Mouse (Mus musculus) left cerebral cortex, postnatal 10 days (tissue): ENCODE data around the gene Cdk12. TPM values are rescaled to one million over a fixed set of nuclear protein-coding genes. Genes with fewer than 3 reads are reported as not detected.

Experiments
- DNase-seq, 2 experiments: peaks; one replicate each; pipeline ENCODE4 v3.0.0; 2021 to 2022; ENCODE audit warnings: low spot score in 2 of 2, mixed read lengths in 1 of 2; ENCODE audit errors: extremely low spot score in 1 of 2
- intact Hi-C: fragments of 180-260 bp; cut with DNase I; formaldehyde crosslinking; loops from one replicate; pipeline ENCODE4 v1.15.1; 2025
- microRNA-seq: library from miRNA; unstranded; fragments of <30 nt; microRNA quantifications from one replicate; pipeline ENCODE4 v1.2.0, GENCODE M21; 2022
- total RNA-seq, 2 experiments: library from RNA; stranded (reverse); gene quantifications; 2 replicates each; pipeline ENCODE4 v1.2.3; 2021

The Cdk12 gene
- total RNA-seq, 2 experiments from 2014 or later: 34.4 to 35.4 TPM

- no peak for DNase-seq
- intact Hi-C loops: no loop called here
Measured at GRCm38 (mm10) chr11:98325821-98326218, 123.0 kb downstream of the Cdk12 start.

GRCm38 (mm10) chr11:98326741-98327135 is 123.9 kb downstream of the Cdk12 start:
- intact Hi-C loops: no loop called here
- DNase-seq: no peak

DNA sequence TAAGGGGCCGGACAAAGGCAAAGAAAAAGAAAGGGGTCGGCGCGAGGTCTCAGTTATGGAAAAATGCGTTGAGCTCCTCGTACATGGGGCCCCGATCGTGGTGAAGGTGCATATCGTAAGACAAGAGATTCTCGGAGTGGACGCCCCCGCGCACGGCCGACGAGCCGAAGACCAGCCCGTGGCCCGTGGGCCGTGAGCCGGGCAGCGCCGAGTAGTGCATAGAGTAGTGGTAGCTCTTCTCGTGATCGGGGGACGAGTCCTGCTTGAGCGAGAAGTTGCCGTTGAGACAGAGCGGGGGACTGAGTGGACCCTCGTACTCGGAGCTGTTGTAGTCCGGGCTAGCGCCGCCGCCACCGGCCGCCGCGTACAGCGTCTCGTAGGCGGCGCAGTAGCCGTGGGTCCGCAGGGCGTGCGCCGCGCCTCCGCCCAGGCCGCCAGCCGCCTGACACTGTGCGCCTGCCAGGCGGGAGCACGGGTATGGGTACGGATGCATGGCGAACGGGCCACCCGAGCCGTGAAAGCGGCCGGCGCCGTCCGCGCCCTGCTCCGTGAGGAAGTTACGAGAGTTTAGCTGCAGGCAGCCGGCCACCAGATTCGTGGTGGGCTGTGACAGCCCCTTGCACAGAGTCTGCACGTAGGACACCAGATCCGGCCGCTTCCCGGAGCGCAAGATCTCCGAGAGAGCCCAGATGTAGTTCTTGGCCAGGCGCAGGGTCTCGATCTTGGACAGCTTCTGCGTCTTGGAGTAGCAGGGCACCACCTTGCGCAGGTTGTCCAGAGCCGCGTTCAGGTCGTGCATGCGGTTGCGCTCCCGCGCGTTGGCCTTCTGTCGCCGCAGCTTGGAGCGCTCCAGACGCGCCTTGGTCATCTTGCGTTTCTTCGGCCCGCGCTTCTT is 124.5 kb downstream of the Cdk12 start:
- intact Hi-C loops: no loop called here
- DNase-seq: no peak

GRCm38 (mm10) chr11:98328031-98328370 is 125.1 kb downstream of the Cdk12 start:
- DNase-seq: no peak

More at GRCm38 (mm10) chr11:98328031-98328370, 125.1 kb downstream of the Cdk12 start:
- intact Hi-C loops: no loop called here

Small RNA genes within 50 kb of the gene (microRNA-seq; reads per million reads assigned to microRNA genes)
- not detected for gene Gm27399
- not detected for gene Mir5119

Other genes starting within 250 kb of the Cdk12 start
- 1 to 10 TPM; 5.9 to 8.3 TPM for gene Plxdc1, start 216.6 kb upstream of the Cdk12 start, total RNA-seq
- gene Arl5c, start 206.9 kb upstream of the Cdk12 start, total RNA-seq: 1 to 10 TPM; 2.6 to 3.7 TPM
- 100 to 1,000 TPM; 118 to 121 TPM for gene Cacnb1, start 180.0 kb upstream of the Cdk12 start, total RNA-seq
- gene Rpl19, start 176.3 kb upstream of the Cdk12 start, total RNA-seq: 100 to 1,000 TPM; 571 to 605 TPM
- 10 to 100 TPM; 15.3 to 17.7 TPM for gene Stac2, start 149.6 kb upstream of the Cdk12 start, total RNA-seq
- 10 to 100 TPM; 29.7 to 34.5 TPM for gene Fbxl20, start 52.7 kb upstream of the Cdk12 start, total RNA-seq
- gene Med1, start 9.8 kb upstream of the Cdk12 start, total RNA-seq: 10 to 100 TPM; 45.9 to 48.9 TPM
- 10 to 100 TPM; 63.4 to 67.0 TPM for gene Neurod2, start 126.6 kb downstream of the Cdk12 start, total RNA-seq
- 100 to 1,000 TPM in 1 of 2 experiments, 10 to 100 TPM in 1; 59.5 to 126 TPM for gene Ppp1r1b, start 145.3 kb downstream of the Cdk12 start, total RNA-seq
- gene Stard3, start 155.3 kb downstream of the Cdk12 start, total RNA-seq: 10 to 100 TPM; 19.8 to 20.2 TPM
- 1 to 10 TPM; 5.4 to 6.9 TPM for gene Tcap, start 180.8 kb downstream of the Cdk12 start, total RNA-seq
- 1 to 10 TPM in 1 of 2 experiments, under 1 TPM in 1; 0.61 to 1.1 TPM for gene Pnmt, start 183.4 kb downstream of the Cdk12 start, total RNA-seq
- 10 to 100 TPM in 1 of 2 experiments, 1 to 10 TPM in 1; 8.6 to 10.1 TPM for gene Pgap3, start 197.4 kb downstream of the Cdk12 start, total RNA-seq
- 1 to 10 TPM; 2.4 TPM for gene Erbb2, start 209.4 kb downstream of the Cdk12 start, total RNA-seq
- 100 to 1,000 TPM; 104 to 117 TPM for gene Mien1, start 235.9 kb downstream of the Cdk12 start, total RNA-seq
- gene Grb7, start 243.3 kb downstream of the Cdk12 start, total RNA-seq: 1 to 10 TPM; 2.1 to 2.6 TPM